Mouse (Mus musculus) thymus, adult 2 months (tissue): Measurements from ENCODE around the gene Taf5l. TPM values are rescaled to one million over a fixed set of nuclear protein-coding genes. Genes with fewer than 3 reads are reported as not detected.

ENCODE experiments used
- DNase-seq: peaks from one replicate; pipeline ENCODE4 v3.0.0; 2021
- H3K27ac ChIP-seq: fragments of 200-500 bp; 2 replicates; pipeline ENCODE4 v1.5.1; 2012; ENCODE audit warnings: low read length, control low read depth; ENCODE audit not compliant: control insufficient read depth, insufficient read depth
- H3K27me3 ChIP-seq: fragments of 200-500 bp; 2 replicates; pipeline ENCODE4 v1.6.1; 2012; ENCODE audit warnings: mild to moderate bottlenecking, low read length, moderate library complexity, mixed read lengths; ENCODE audit not compliant: control insufficient read depth, insufficient read depth
- H3K36me3 ChIP-seq: fragments of 200-500 bp; 2 replicates; pipeline ENCODE4 v1.6.1; 2012; ENCODE audit warnings: mild to moderate bottlenecking, low read length, moderate library complexity; ENCODE audit not compliant: control insufficient read depth, insufficient read depth
- H3K4me1 ChIP-seq: fragments of 200-500 bp; replicated peaks from 2 replicates; pipeline ENCODE4 v1.6.1; 2012; ENCODE audit warnings: low read length; ENCODE audit not compliant: control insufficient read depth, insufficient read depth
- H3K4me3 ChIP-seq: fragments of 200-500 bp; 2 replicates; pipeline ENCODE4 v1.5.1; 2012; ENCODE audit warnings: mild to moderate bottlenecking, low read length, control low read depth, moderate library complexity; ENCODE audit not compliant: control insufficient read depth, insufficient read depth
- CTCF ChIP-seq: fragments of 200-500 bp; IDR thresholded peaks from 2 replicates; pipeline ENCODE4 v1.5.1; 2012; ENCODE audit warnings: mild to moderate bottlenecking, control low read depth, low read length, moderate library complexity, borderline replicate concordance; ENCODE audit not compliant: control insufficient read depth, poor library complexity, insufficient read depth; ENCODE audit errors: extremely low read depth
- POLR2A ChIP-seq: fragments of 200-500 bp; IDR thresholded peaks from 2 replicates; pipeline ENCODE4 v1.6.1; 2012; ENCODE audit warnings: mild to moderate bottlenecking, low read length, control low read depth, moderate library complexity; ENCODE audit not compliant: control insufficient read depth, poor library complexity, insufficient read depth; ENCODE audit errors: extremely low read depth
- WGBS: fragments of 180-500 bp; shearing (Covaris S2); methylation state at CpG from one replicate; pipeline ENCODE4 v1.1.7; 2018; 5-methylcytosine and 5-hydroxymethylcytosine counted together
- polyA plus RNA-seq: library from polyadenylated mRNA; depleted of rRNA; stranded (reverse); fragments of >200 nt; gene quantifications from 2 replicates; pipeline ENCODE4 v1.2.3, GENCODE M21; 2012

Taf5l gene
- polyA plus RNA-seq, 1 experiment: 96.5 TPM

DNA sequence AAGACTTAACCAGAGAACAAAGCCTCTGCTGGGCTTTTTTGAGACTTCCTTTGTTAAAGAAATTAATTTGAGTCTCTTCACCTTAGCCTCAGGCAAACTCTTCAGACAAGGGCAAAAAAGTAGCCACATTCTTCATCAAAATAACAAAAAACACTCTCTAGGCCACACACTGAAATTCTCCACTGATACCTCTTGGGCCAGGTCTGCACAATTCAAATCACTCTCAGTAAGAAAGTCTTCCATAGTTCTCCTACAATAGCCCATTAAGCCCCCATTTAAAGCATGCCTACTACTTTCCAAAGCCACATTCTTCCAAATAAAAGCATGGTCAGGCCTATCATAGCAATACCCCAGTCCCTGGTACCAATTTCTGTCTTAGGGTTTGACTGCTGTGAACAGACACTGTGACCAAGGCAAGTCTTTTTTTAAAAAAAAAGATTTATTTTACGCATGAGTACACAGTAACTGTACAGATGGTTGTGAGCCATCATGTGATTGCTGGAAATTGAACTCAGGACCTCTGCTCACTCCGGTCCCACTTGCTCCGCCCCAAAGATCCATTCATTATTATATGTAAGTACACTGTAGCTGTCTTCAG lies 9.1 kb downstream of the Taf5l start:
- Histone ChIP-seq H3K4me3 (no peak overlapping the region), H3K36me3 (peaks cover 24% of the 10 kb centered on the region), H3K27ac (no peak overlapping the region), H3K4me1 (no peaks in the 10 kb centered on the region; the same call in 1 of the 2 replicates), H3K27me3 (no peaks in the 10 kb centered on the region)
- no peak for DNase-seq
- 97% methylated on average over 3 of the region's 3 CpGs for WGBS
- no peak for TF ChIP-seq POLR2A

DNA sequence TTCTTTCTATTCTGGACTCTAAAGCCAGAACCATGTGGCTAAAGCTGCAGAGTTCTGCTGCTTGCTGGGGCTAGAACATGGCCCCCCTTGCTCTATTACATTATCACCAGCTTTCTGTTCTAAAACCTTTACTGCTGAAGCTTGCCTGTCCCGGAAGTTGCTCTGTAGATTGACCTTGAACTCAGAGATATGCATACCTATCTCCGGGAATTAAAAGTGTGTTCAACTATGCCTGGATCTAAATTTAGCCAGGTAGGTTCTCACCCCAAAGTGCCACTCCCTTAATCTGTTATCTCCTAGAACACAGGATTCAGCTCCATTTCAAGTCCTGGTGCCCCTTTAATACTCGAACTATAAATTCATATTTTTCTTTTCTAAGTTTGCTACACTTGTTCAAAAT lies 9.6 kb downstream of the Taf5l start:
- Histone ChIP-seq H3K27me3 (no peaks in the 10 kb centered on the region), H3K36me3 (peaks cover 30% of the 10 kb centered on the region), H3K4me1 (no peaks in the 10 kb centered on the region; the same call in 1 of the 2 replicates), H3K4me3 (no peak overlapping the region), H3K27ac (no peak overlapping the region)
- no peak for TF ChIP-seq POLR2A
- TF ChIP-seq CTCF: no peak
- no peak for DNase-seq
- WGBS: 89% methylated on average over 3 of the region's 3 CpGs

DNA sequence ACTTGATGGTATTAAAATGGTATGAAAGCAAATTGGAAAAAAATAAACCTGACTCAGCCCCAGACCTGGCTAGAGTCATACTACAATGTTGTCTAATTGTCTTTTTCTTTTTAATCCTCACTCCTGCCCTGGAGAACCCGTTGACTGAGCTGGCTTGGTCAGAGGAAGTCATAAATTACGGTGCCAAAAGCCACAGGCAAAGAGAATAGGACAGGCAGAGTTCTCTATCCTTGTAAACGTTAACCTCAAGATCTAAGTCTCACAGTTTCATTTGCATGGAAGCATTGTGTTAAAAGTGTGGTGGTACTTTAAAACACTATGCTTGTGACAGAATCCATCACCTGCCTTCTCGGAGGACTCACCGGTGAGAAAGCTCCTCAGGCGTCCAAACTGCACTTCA lies 13.4 kb downstream of the Taf5l start:
- Histone ChIP-seq H3K4me3 (no peak overlapping the region), H3K36me3 (peaks cover 65% of the 10 kb centered on the region), H3K4me1 (no peaks in the 10 kb centered on the region), H3K27ac (no peak overlapping the region), H3K27me3 (no peaks in the 10 kb centered on the region)
- no peak for DNase-seq
- TF ChIP-seq POLR2A: no peak
- WGBS: 66% methylated on average over 6 of the region's 6 CpGs

GRCm38 (mm10) chr8:124002546-124003108 lies 18.6 kb downstream of the Taf5l start:
- 94% methylated on average over 10 of the region's 10 CpGs for WGBS
- H3K36me3 ChIP-seq: peaks cover 75% of the 10 kb centered on the region
- TF ChIP-seq POLR2A: no peak
- TF ChIP-seq CTCF: no peak

GRCm38 (mm10) chr8:123999568-123999967 lies 21.6 kb downstream of the Taf5l start:
- no peak for DNase-seq
- Histone ChIP-seq H3K4me1 (no peaks in the 10 kb centered on the region), H3K4me3 (no peak overlapping the region), H3K27me3 (no peaks in the 10 kb centered on the region), H3K36me3 (peaks cover 71% of the 10 kb centered on the region), H3K27ac (no peak overlapping the region)
- WGBS: 14% methylated on average over 2 of the region's 2 CpGs
- TF ChIP-seq POLR2A (no peak), CTCF (no peak)

More at GRCm38 (mm10) chr8:124002546-124003108, 18.6 kb downstream of the Taf5l start:
- no peak overlapping the region for H3K27ac ChIP-seq
- H3K27me3 ChIP-seq: no peaks in the 10 kb centered on the region
- no peak for DNase-seq
- no peaks in the 10 kb centered on the region for H3K4me1 ChIP-seq
- no peak overlapping the region for H3K4me3 ChIP-seq

DNA sequence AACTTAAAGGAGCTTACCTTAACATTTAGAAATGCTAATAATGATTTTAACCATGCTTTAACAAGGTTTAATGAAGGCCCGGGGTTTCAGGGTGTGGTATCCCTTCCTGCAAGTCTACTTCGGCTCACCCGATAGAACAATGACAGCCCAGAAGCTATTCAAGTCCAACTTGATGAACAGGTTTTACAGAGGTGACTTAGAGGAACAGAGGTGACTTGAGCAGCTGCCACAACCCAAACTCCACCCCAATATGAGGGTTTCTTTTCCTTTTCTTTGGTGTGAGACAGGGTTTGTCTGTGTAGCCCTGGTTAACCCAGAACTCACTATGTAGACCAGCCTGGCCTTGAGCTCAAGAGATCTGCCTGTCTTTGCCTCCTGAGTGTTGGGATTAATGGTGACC lies 27.2 kb downstream of the Taf5l start:
- TF ChIP-seq CTCF: no peak
- TF ChIP-seq POLR2A: no peak
- Histone ChIP-seq H3K36me3 (peaks cover 43% of the 10 kb centered on the region), H3K27me3 (no peaks in the 10 kb centered on the region), H3K4me1 (no peaks in the 10 kb centered on the region; the same call in 1 of the 2 replicates), H3K27ac (no peak overlapping the region), H3K4me3 (no peak overlapping the region)
- WGBS: 93% methylated on average over 3 of the region's 3 CpGs
- DNase-seq: no peak

DNA sequence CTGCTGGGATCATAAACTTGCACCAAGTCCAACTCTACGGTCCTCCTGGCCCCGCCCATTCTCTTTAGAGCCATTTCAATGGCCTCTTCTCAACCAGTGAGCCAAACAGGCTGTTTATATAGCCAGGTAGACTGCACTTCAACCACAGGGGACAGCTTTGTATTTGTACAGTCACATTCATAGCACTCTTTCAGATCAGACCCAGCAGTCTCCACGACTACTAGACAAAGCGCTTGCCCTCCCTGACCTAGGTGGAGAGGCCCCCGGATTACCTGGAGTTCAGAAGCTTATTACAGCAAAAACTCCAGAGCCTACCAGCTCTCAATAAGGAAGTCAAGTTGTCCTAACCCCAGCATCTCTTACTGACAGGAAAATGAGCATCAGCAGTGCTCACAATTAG lies 27.6 kb downstream of the Taf5l start:
- Histone ChIP-seq H3K27me3 (no peaks in the 10 kb centered on the region), H3K36me3 (peaks cover 39% of the 10 kb centered on the region), H3K4me1 (no peaks in the 10 kb centered on the region; the same call in 1 of the 2 replicates), H3K27ac (no peak overlapping the region), H3K4me3 (no peak overlapping the region)
- WGBS: 96% methylated on average over 5 of the region's 5 CpGs
- no peak for DNase-seq
- TF ChIP-seq POLR2A (no peak), CTCF (no peak)
